Mouse (Mus musculus) brain, embryonic 14.5 days (tissue): ENCODE results near the gene Scg2.

Source experiments
- CTCF ChIP-seq: fragments of 200-500 bp; IDR thresholded peaks from 2 replicates; pipeline ENCODE4 v1.5.1; 2012; ENCODE audit warnings: inconsistent platforms, mild to moderate bottlenecking, moderate library complexity, borderline replicate concordance; ENCODE audit not compliant: insufficient read depth, insufficient read length; ENCODE audit errors: extremely low read depth
- POLR2A ChIP-seq: fragments of 200-500 bp; IDR thresholded peaks from 2 replicates; pipeline ENCODE4 v1.6.1; 2012; ENCODE audit warnings: mild to moderate bottlenecking, inconsistent platforms, borderline replicate concordance; ENCODE audit not compliant: poor library complexity, insufficient read depth, insufficient read length, severe bottlenecking; ENCODE audit errors: extremely low read depth

GRCm38 (mm10) chr1:79445586-79445985 lies 5.7 kb upstream of the Scg2 start:
- TF ChIP-seq POLR2A (no peak), CTCF (no peak)
